Mouse (Mus musculus): ENCODE data around the gene Gabrp. TPM values are rescaled to one million over a fixed set of nuclear protein-coding genes. Genes with fewer than 3 reads are reported as not detected.

The Gabrp gene
- polyA plus RNA-seq, 1 experiment from 2014 or later = 7.1 TPM

DNA sequence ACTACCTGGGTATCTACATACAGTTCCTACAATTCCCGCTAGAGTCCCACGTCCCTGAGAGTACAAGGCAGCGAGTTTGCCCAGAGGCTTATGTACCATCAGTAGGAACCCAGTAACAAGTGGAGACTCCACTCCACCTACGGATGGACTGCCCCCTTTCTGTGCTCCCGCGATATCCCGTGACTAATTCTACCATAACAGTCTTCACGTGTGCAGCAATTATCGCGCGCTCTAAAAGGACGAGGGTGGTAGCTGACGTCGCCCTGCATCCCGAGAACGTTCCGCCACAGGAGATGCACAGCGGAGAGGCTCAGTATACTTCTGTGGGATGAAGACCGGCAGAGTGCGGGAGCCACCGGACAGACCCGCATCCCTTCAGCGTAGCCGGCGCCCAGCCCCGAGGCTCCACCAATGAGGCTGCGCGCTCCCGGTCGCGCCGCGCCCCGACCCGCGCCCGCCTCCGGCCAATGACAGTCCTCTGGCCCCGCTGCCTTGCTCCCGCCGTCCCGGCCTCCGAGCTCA, 65.8 kb downstream of the Gabrp start:
- peak overlapping the region; percentile 92 for H3K27ac ChIP-seq (replicated peaks)
- H3K27me3 ChIP-seq = no peaks in the 10 kb centered on the region
- no peaks in the 10 kb centered on the region for H3K9me3 ChIP-seq
- H3K4me1 ChIP-seq = 0 out of 2 replicates have a peak, but pooled peaks cover 8% of the 10 kb centered on the region
- WGBS = under 1% methylated on average over 35 of the region's 43 CpGs
- peak overlapping the region; percentile 92 for H3K4me3 ChIP-seq
- ATAC-seq (ENCODE audit: low FRiP score, low read depth) = peak; percentile 94
- H3K9ac ChIP-seq (replicated peaks) = peak overlapping the region; percentile 91
- H3K4me2 ChIP-seq (replicated peaks) = peak overlapping the region; percentile 67
- H3K36me3 ChIP-seq = no peaks in the 10 kb centered on the region

DNA sequence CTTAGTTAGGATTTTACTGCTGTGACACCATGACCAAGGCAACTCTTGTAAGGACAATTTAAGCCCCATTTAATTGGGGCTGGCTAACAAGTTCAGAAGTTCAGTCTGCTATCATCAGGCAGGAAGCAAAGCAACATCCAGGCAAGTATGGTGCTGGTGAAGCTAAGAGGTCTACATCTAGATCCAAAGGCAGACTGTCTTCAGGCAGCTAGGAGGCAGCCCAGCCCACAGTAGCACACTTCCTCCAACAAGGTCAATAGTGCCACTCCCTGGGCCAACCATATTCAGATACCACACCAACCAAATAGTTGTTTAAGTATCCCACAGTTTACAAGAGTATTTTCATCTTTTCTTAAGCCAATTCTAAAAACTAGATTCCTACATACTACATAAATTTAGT, 69.4 kb downstream of the Gabrp start:
- Histone ChIP-seq H3K9me3 (no peaks in the 10 kb centered on the region), H3K4me1 (0 out of 2 replicates have a peak, but pooled peaks cover 8% of the 10 kb centered on the region), H3K4me2 (replicated peaks) (no peak overlapping the region), H3K27me3 (no peaks in the 10 kb centered on the region), H3K4me3 (no peak overlapping the region), H3K36me3 (no peaks in the 10 kb centered on the region), H3K9ac (replicated peaks) (no peak overlapping the region), H3K27ac (replicated peaks) (no peak overlapping the region)
- ATAC-seq (ENCODE audit: low FRiP score, low read depth) = no peak

Other genes starting within 250 kb of the Gabrp start
- gene Ranbp17, start 65.2 kb downstream of the Gabrp start, polyA plus RNA-seq (2016; fragmentation: Nextera tagmentation; extraction: Ambion mirVana) = 11.0 and 11.2 TPM in 2 replicates
- gene D130052B06Rik, start 20.3 kb upstream of the Gabrp start, polyA plus RNA-seq (2016; fragmentation: Nextera tagmentation; extraction: Ambion mirVana) = 0.08 TPM in 1 of 2 replicates, not detected in the other

Data from midbrain, embryonic 12.5 days (tissue).